Mouse (Mus musculus): ENCODE measurements around the gene Ubtd2.

- TF ChIP-seq EP300 (IDR thresholded peaks at IDR 0.05; ENCODE audit: insufficient read depth, low read depth, low read length) (no peak), CTCF (IDR thresholded peaks at IDR 0.05; ENCODE audit: low read depth, low read length) (no peak), POLR2A (IDR thresholded peaks at IDR 0.05; ENCODE audit: insufficient read depth, low read length) (no peak)
These were observed 96.6 kb downstream of the Ubtd2 start for GRCm38 (mm10) chr11:32551579-32552297.

Measured in ES-Bruce4 (cell line).